Mouse (Mus musculus): Measurements from ENCODE around the gene Pik3r6. TPM values are rescaled to one million over a fixed set of nuclear protein-coding genes. Genes with fewer than 3 reads are reported as not detected.

The Pik3r6 gene
- polyA plus RNA-seq, 1 experiment: 4.0 TPM

DNA sequence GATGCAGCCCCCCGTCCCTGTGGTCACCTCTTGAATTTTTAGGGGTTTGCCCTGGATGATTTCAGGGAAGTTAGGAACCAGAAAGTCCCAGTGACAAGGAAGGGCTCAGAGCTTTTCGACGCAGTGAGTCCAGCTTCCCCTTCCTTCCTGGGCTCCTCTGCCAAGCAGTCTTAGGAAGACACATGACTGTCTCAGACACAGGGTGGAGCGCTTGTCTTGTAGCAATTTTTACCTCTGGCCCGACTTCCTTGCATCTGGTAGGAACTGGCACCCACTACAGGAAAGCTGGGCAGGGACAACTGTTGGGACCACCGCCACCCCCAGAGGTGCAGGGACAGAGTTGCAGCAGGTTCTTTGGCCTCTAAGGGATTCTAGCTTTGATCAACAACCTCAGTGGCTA is 28.2 kb upstream of the Pik3r6 start:
- no peaks in the 10 kb centered on the region for H3K4me1 ChIP-seq (ENCODE audit: control insufficient read depth, insufficient read depth, insufficient read length)
- no peak overlapping the region for H3K27ac ChIP-seq (ENCODE audit: insufficient read depth, low read length)
- H3K36me3 ChIP-seq (ENCODE audit: control insufficient read depth, insufficient read depth, low read length): peaks cover 26% of the 10 kb centered on the region
- no peak for DNase-seq (ENCODE audit: low read depth in 1 of 2, low spot score in 2 of 2)
- TF ChIP-seq CTCF (IDR thresholded peaks at IDR 0.05; ENCODE audit: extremely low read depth, insufficient read depth, insufficient read length, insufficient replicate concordance) (no peak), POLR2A (IDR thresholded peaks at IDR 0.05; ENCODE audit: low read depth, low read length) (no peak)
- 77% methylated on average over 6 of the region's 6 CpGs for WGBS
- H3K27me3 ChIP-seq (ENCODE audit: control insufficient read depth, insufficient read depth, low read length): no peaks in the 10 kb centered on the region
- H3K4me3 ChIP-seq (ENCODE audit: extremely low read depth, insufficient read depth, insufficient read length): no peak overlapping the region

DNA sequence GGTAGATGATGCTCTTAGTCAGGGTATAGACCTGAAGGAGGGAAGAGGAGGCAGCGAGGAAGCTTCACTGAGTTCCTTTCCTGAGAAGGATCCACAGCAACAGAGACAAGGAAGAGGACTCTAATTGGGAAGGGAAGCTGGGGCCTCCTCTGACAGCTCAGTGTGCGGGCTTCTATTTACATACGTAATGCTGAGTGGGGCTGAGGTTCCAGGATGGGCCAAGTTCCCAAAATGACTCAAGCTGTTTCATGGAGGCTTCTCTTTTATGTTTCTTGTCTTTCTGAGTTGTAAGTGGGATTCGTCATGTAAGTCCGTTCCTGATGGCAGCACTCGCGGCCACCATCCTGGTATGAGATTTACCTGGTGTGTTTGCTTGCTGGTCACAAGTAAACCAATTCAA is 27.1 kb upstream of the Pik3r6 start:
- Histone ChIP-seq H3K4me3 (ENCODE audit: extremely low read depth, insufficient read depth, insufficient read length) (no peak overlapping the region), H3K4me1 (ENCODE audit: control insufficient read depth, insufficient read depth, insufficient read length) (no peaks in the 10 kb centered on the region), H3K27me3 (ENCODE audit: control insufficient read depth, insufficient read depth, low read length) (no peaks in the 10 kb centered on the region), H3K36me3 (ENCODE audit: control insufficient read depth, insufficient read depth, low read length) (peaks cover 31% of the 10 kb centered on the region), H3K27ac (ENCODE audit: insufficient read depth, low read length) (no peak overlapping the region)
- no peak for DNase-seq (ENCODE audit: low read depth in 1 of 2, low spot score in 2 of 2)
- TF ChIP-seq CTCF (IDR thresholded peaks at IDR 0.05; ENCODE audit: extremely low read depth, insufficient read depth, insufficient read length, insufficient replicate concordance) (no peak), POLR2A (IDR thresholded peaks at IDR 0.05; ENCODE audit: low read depth, low read length) (no peak)
- 90% methylated on average over 7 of the region's 7 CpGs for WGBS

- DNase-seq (ENCODE audit: low read depth in 1 of 2, low spot score in 2 of 2): no peak
- Histone ChIP-seq H3K27me3 (ENCODE audit: control insufficient read depth, insufficient read depth, low read length) (no peaks in the 10 kb centered on the region), H3K4me1 (ENCODE audit: control insufficient read depth, insufficient read depth, insufficient read length) (peaks cover 2% of the 10 kb centered on the region; the same call in 1 of the 2 replicates), H3K36me3 (ENCODE audit: control insufficient read depth, insufficient read depth, low read length) (peaks cover 39% of the 10 kb centered on the region), H3K27ac (ENCODE audit: insufficient read depth, low read length) (no peak overlapping the region), H3K4me3 (ENCODE audit: extremely low read depth, insufficient read depth, insufficient read length) (no peak overlapping the region)
- 89% methylated on average over 6 of the region's 6 CpGs for WGBS
- no peak for TF ChIP-seq CTCF (IDR thresholded peaks at IDR 0.05; ENCODE audit: extremely low read depth, insufficient read depth, insufficient read length, insufficient replicate concordance)
- TF ChIP-seq POLR2A (IDR thresholded peaks at IDR 0.05; ENCODE audit: low read depth, low read length): no peak
These were observed 25.2 kb upstream of the Pik3r6 start for GRCm38 (mm10) chr11:68477661-68478060.

GRCm38 (mm10) chr11:68478574-68478981 is 24.2 kb upstream of the Pik3r6 start:
- peaks cover 2% of the 10 kb centered on the region; the same call in 1 of the 2 replicates for H3K4me1 ChIP-seq (ENCODE audit: control insufficient read depth, insufficient read depth, insufficient read length)

DNA sequence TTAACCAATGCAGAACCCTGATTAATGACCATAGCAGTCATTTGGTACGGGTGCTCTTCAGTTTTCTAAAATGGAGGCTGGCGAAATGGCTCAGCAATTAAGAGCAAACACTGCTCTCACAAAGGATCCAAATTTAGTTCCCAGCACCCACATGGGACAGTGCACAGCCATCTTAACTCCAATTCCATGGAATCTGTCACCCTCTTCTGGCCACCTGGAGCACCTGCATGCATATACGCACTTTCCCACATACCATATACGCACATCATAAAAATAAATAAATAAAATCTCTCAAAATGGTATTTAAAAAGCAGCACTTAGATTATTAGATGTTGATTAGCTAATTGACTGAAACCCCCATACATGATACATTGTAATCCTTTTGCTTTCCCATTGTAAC is 22.2 kb upstream of the Pik3r6 start:
- no peak for DNase-seq (ENCODE audit: low read depth in 1 of 2, low spot score in 2 of 2)
- WGBS: 93% methylated on average over 4 of the region's 4 CpGs
- Histone ChIP-seq H3K27ac (ENCODE audit: insufficient read depth, low read length) (no peak overlapping the region), H3K36me3 (ENCODE audit: control insufficient read depth, insufficient read depth, low read length) (peaks cover 37% of the 10 kb centered on the region), H3K4me1 (ENCODE audit: control insufficient read depth, insufficient read depth, insufficient read length) (peaks cover 2% of the 10 kb centered on the region; the same call in 1 of the 2 replicates), H3K27me3 (ENCODE audit: control insufficient read depth, insufficient read depth, low read length) (no peaks in the 10 kb centered on the region), H3K4me3 (ENCODE audit: extremely low read depth, insufficient read depth, insufficient read length) (no peak overlapping the region)
- TF ChIP-seq POLR2A (IDR thresholded peaks at IDR 0.05; ENCODE audit: low read depth, low read length): no peak
- TF ChIP-seq CTCF (IDR thresholded peaks at IDR 0.05; ENCODE audit: extremely low read depth, insufficient read depth, insufficient read length, insufficient replicate concordance): no peak

More at GRCm38 (mm10) chr11:68478574-68478981, 24.2 kb upstream of the Pik3r6 start:
- no peak for DNase-seq (ENCODE audit: low read depth in 1 of 2, low spot score in 2 of 2)
- 86% methylated on average over 3 of the region's 3 CpGs for WGBS
- peaks cover 39% of the 10 kb centered on the region for H3K36me3 ChIP-seq (ENCODE audit: control insufficient read depth, insufficient read depth, low read length)
- TF ChIP-seq CTCF (IDR thresholded peaks at IDR 0.05; ENCODE audit: extremely low read depth, insufficient read depth, insufficient read length, insufficient replicate concordance) (no peak), POLR2A (IDR thresholded peaks at IDR 0.05; ENCODE audit: low read depth, low read length) (no peak)
- no peak overlapping the region for H3K4me3 ChIP-seq (ENCODE audit: extremely low read depth, insufficient read depth, insufficient read length)
- no peak overlapping the region for H3K27ac ChIP-seq (ENCODE audit: insufficient read depth, low read length)
- no peaks in the 10 kb centered on the region for H3K27me3 ChIP-seq (ENCODE audit: control insufficient read depth, insufficient read depth, low read length)

DNA sequence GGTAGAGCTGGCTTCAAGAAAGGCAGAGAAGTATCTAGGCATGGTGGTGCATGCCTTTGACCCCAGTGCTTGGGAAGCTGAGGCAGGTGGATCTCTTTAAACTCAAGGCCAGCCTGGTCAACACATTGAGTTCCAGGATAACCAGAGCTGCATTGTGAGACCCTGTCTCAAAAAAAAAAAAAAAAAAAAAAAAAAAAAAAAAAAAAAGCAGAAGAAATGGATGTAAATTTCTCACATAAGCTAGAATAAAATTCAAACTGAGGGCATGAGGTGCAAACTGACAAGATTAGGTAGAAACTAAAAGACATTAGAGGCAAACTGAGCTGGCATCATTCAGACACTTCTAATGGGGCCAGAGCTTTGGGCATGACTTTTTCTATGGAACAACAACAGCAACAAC is 20.8 kb upstream of the Pik3r6 start:
- H3K4me1 ChIP-seq (ENCODE audit: control insufficient read depth, insufficient read depth, insufficient read length): peaks cover 2% of the 10 kb centered on the region; the same call in 1 of the 2 replicates
- no peak overlapping the region for H3K4me3 ChIP-seq (ENCODE audit: extremely low read depth, insufficient read depth, insufficient read length)
- no peak for TF ChIP-seq CTCF (IDR thresholded peaks at IDR 0.05; ENCODE audit: extremely low read depth, insufficient read depth, insufficient read length, insufficient replicate concordance)
- TF ChIP-seq POLR2A (IDR thresholded peaks at IDR 0.05; ENCODE audit: low read depth, low read length): no peak
- no peaks in the 10 kb centered on the region for H3K27me3 ChIP-seq (ENCODE audit: control insufficient read depth, insufficient read depth, low read length)
- H3K27ac ChIP-seq (ENCODE audit: insufficient read depth, low read length): no peak overlapping the region
- H3K36me3 ChIP-seq (ENCODE audit: control insufficient read depth, insufficient read depth, low read length): peaks cover 29% of the 10 kb centered on the region
- DNase-seq (ENCODE audit: low read depth in 1 of 2, low spot score in 2 of 2): no peak

DNA sequence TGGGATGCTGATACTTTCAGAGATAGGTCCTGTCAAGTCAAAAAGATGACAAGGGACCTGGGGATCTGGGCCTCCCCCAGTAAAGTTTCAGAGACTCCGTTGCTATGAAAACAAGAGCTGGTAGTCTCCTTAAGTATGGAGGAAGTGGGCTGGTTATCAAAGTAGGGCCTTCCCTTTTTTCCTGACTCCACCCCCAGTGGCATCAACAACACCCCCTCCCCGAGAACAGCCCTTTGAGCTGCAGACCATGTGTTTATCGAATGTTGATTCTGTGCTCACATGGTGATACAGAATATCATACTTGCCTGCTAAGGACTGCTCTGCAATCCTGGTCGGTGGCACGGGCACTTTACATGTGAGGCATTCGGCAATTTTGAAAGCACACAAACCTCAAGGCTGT is 19.6 kb upstream of the Pik3r6 start:
- Histone ChIP-seq H3K4me1 (ENCODE audit: control insufficient read depth, insufficient read depth, insufficient read length) (peaks cover 2% of the 10 kb centered on the region; the same call in 1 of the 2 replicates), H3K27me3 (ENCODE audit: control insufficient read depth, insufficient read depth, low read length) (no peaks in the 10 kb centered on the region), H3K27ac (ENCODE audit: insufficient read depth, low read length) (no peak overlapping the region), H3K4me3 (ENCODE audit: extremely low read depth, insufficient read depth, insufficient read length) (no peak overlapping the region), H3K36me3 (ENCODE audit: control insufficient read depth, insufficient read depth, low read length) (peaks cover 22% of the 10 kb centered on the region)
- 32% methylated on average over 6 of the region's 6 CpGs for WGBS
- TF ChIP-seq POLR2A (IDR thresholded peaks at IDR 0.05; ENCODE audit: low read depth, low read length): no peak
- no peak for TF ChIP-seq CTCF (IDR thresholded peaks at IDR 0.05; ENCODE audit: extremely low read depth, insufficient read depth, insufficient read length, insufficient replicate concordance)
- no peak for DNase-seq (ENCODE audit: low read depth in 1 of 2, low spot score in 2 of 2)
